Mouse (Mus musculus) limb, embryonic 12.5 days (tissue): ENCODE measurements around the gene Trpv4. TPM values are rescaled to one million over a fixed set of nuclear protein-coding genes. Genes with fewer than 3 reads are reported as not detected.

Source experiments
- ATAC-seq: fragments of 200-750 bp; cut with Nextera tagmentation; 2 replicates; pipeline ENCODE4 v1.8.0; 2017; ENCODE audit warnings: low read depth, moderate TSS enrichment; ENCODE audit not compliant: insufficient number of reproducible peaks, insufficient read depth, low FRiP score, low TSS enrichment
- H3K27ac ChIP-seq: fragments of 300-500 bp; sonication (generic); 2 replicates; pipeline ENCODE4 v1.5.1; 2016; ENCODE audit warnings: mild to moderate bottlenecking, moderate library complexity
- H3K27me3 ChIP-seq: fragments of 300-500 bp; sonication (generic); 2 replicates; pipeline ENCODE4 v1.6.1; 2016; ENCODE audit warnings: mild to moderate bottlenecking, moderate library complexity
- H3K36me3 ChIP-seq: fragments of 300-500 bp; sonication (generic); 2 replicates; pipeline ENCODE4 v1.6.1; 2016; ENCODE audit warnings: mild to moderate bottlenecking, moderate library complexity
- H3K4me1 ChIP-seq: fragments of 300-500 bp; sonication (generic); replicated peaks from 2 replicates; pipeline ENCODE4 v1.6.1; 2016
- H3K4me2 ChIP-seq: fragments of 300-500 bp; sonication (generic); 2 replicates; pipeline ENCODE4 v1.6.1; 2016; ENCODE audit warnings: mild to moderate bottlenecking, moderate library complexity
- H3K4me3 ChIP-seq: fragments of 300-500 bp; sonication (generic); replicated peaks from 2 replicates; pipeline ENCODE4 v1.5.1; 2016; ENCODE audit warnings: mild to moderate bottlenecking
- H3K9ac ChIP-seq: fragments of 300-500 bp; sonication (generic); replicated peaks from 2 replicates; pipeline ENCODE4 v1.6.1; 2016; ENCODE audit warnings: mild to moderate bottlenecking, moderate library complexity
- H3K9me3 ChIP-seq: fragments of 300-500 bp; sonication (generic); 2 replicates; pipeline ENCODE4 v1.6.1; 2016; ENCODE audit warnings: mild to moderate bottlenecking, moderate library complexity
- WGBS: fragments of 180-500 bp; shearing (Covaris S2); methylation state at CpG from one replicate; pipeline ENCODE4 v1.1.7; 2016; 5-methylcytosine and 5-hydroxymethylcytosine counted together
- polyA plus RNA-seq: library from polyadenylated mRNA; unstranded; fragments of >200 nt; fragmentation: Nextera tagmentation; extraction: Ambion mirVana; gene quantifications from 2 replicates; pipeline ENCODE4 v1.2.1, GENCODE M21; 2016

Gene Trpv4
- polyA plus RNA-seq, 1 experiment from 2014 or later: 2.5 TPM

GRCm38 (mm10) chr5:114688703-114689102 is 30.5 kb upstream of the Trpv4 start:
- Histone ChIP-seq H3K9ac (no peak overlapping the region), H3K4me3 (no peak overlapping the region), H3K27ac (no peak overlapping the region), H3K27me3 (peaks cover 5% of the 10 kb centered on the region; the same call in 1 of the 2 replicates), H3K4me1 (peaks cover 18% of the 10 kb centered on the region), H3K36me3 (no peaks in the 10 kb centered on the region), H3K4me2 (peak overlapping the region; percentile 89; the same call in 1 of the 2 replicates), H3K9me3 (no peaks in the 10 kb centered on the region)
- ATAC-seq: no peak
- WGBS: 89% methylated on average over 13 of the region's 13 CpGs

- H3K4me1 ChIP-seq: peaks cover 21% of the 10 kb centered on the region
- no peak overlapping the region for H3K27ac ChIP-seq
- no peak overlapping the region for H3K4me3 ChIP-seq
- no peak overlapping the region for H3K9ac ChIP-seq
- ATAC-seq: no peak
- H3K36me3 ChIP-seq: no peaks in the 10 kb centered on the region
- H3K4me2 ChIP-seq: no peak overlapping the region
- peaks cover 5% of the 10 kb centered on the region; the same call in 1 of the 2 replicates for H3K27me3 ChIP-seq
- no peaks in the 10 kb centered on the region for H3K9me3 ChIP-seq
Measured at GRCm38 (mm10) chr5:114687901-114688300, 29.7 kb upstream of the Trpv4 start.

- H3K27ac ChIP-seq: no peak overlapping the region
- H3K9ac ChIP-seq: no peak overlapping the region
- H3K27me3 ChIP-seq: peaks cover under 1% of the 10 kb centered on the region; the same call in 1 of the 2 replicates
- no peak overlapping the region for H3K4me2 ChIP-seq
- no peaks in the 10 kb centered on the region for H3K36me3 ChIP-seq
- peaks cover 28% of the 10 kb centered on the region for H3K4me1 ChIP-seq
- H3K9me3 ChIP-seq: no peaks in the 10 kb centered on the region
- 56% methylated on average over 7 of the region's 7 CpGs for WGBS
- no peak overlapping the region for H3K4me3 ChIP-seq
- no peak for ATAC-seq
Measured at GRCm38 (mm10) chr5:114686726-114687210, 28.5 kb upstream of the Trpv4 start.

- no peaks in the 10 kb centered on the region for H3K9me3 ChIP-seq
- H3K27me3 ChIP-seq: no peaks in the 10 kb centered on the region; the same call in 1 of the 2 replicates
- no peak overlapping the region for H3K4me2 ChIP-seq
- H3K9ac ChIP-seq: no peak overlapping the region
- 89% methylated on average over 5 of the region's 5 CpGs for WGBS
- ATAC-seq: no peak
- H3K27ac ChIP-seq: no peak overlapping the region
- H3K4me3 ChIP-seq: no peak overlapping the region
- H3K4me1 ChIP-seq: peaks cover 30% of the 10 kb centered on the region
- no peaks in the 10 kb centered on the region for H3K36me3 ChIP-seq
Measured at GRCm38 (mm10) chr5:114685986-114686385, 27.8 kb upstream of the Trpv4 start.

- H3K4me1 ChIP-seq: peaks cover 29% of the 10 kb centered on the region
- H3K36me3 ChIP-seq: peaks cover 8% of the 10 kb centered on the region
- no peak overlapping the region for H3K9ac ChIP-seq
- no peaks in the 10 kb centered on the region for H3K27me3 ChIP-seq
- ATAC-seq: no peak
- 70% methylated on average over 8 of the region's 8 CpGs for WGBS
- H3K4me2 ChIP-seq: no peak overlapping the region
- no peaks in the 10 kb centered on the region for H3K9me3 ChIP-seq
- no peak overlapping the region for H3K4me3 ChIP-seq
- peak overlapping the region; percentile 41; the same call in 1 of the 2 replicates for H3K27ac ChIP-seq
Measured at GRCm38 (mm10) chr5:114681717-114682116, 23.5 kb upstream of the Trpv4 start.

- Histone ChIP-seq H3K27ac (peak overlapping the region; percentile 24; the same call in 1 of the 2 replicates), H3K9me3 (no peaks in the 10 kb centered on the region), H3K4me3 (no peak overlapping the region), H3K36me3 (peaks cover 17% of the 10 kb centered on the region), H3K27me3 (no peaks in the 10 kb centered on the region), H3K4me2 (no peak overlapping the region), H3K4me1 (peaks cover 29% of the 10 kb centered on the region), H3K9ac (no peak overlapping the region)
- WGBS: 56% methylated on average over 19 of the region's 19 CpGs
- ATAC-seq: no peak
Measured at GRCm38 (mm10) chr5:114680676-114681285, 22.6 kb upstream of the Trpv4 start.

GRCm38 (mm10) chr5:114679841-114680591 is 21.8 kb upstream of the Trpv4 start:
- WGBS: 72% methylated on average over 17 of the region's 17 CpGs
- no peaks in the 10 kb centered on the region for H3K9me3 ChIP-seq
- H3K27ac ChIP-seq: peak overlapping the region; percentile 45; the same call in 1 of the 2 replicates
- H3K4me2 ChIP-seq: no peak overlapping the region
- peaks cover 29% of the 10 kb centered on the region for H3K4me1 ChIP-seq
- H3K4me3 ChIP-seq: no peak overlapping the region
- no peak for ATAC-seq
- H3K27me3 ChIP-seq: no peaks in the 10 kb centered on the region
- H3K36me3 ChIP-seq: peaks cover 24% of the 10 kb centered on the region
- no peak overlapping the region for H3K9ac ChIP-seq

GRCm38 (mm10) chr5:114674594-114674993 is 16.4 kb upstream of the Trpv4 start:
- H3K36me3 ChIP-seq: peaks cover 56% of the 10 kb centered on the region
- ATAC-seq: no peak
- no peak overlapping the region for H3K27ac ChIP-seq

GRCm38 (mm10) chr5:114673114-114673513 is 14.9 kb upstream of the Trpv4 start:
- 84% methylated on average over 13 of the region's 13 CpGs for WGBS
- no peak for ATAC-seq
- Histone ChIP-seq H3K9me3 (no peaks in the 10 kb centered on the region), H3K27me3 (no peaks in the 10 kb centered on the region), H3K4me3 (no peak overlapping the region), H3K4me2 (no peak overlapping the region), H3K36me3 (peaks cover 57% of the 10 kb centered on the region), H3K27ac (no peak overlapping the region), H3K9ac (no peak overlapping the region), H3K4me1 (no peaks in the 10 kb centered on the region)

More at GRCm38 (mm10) chr5:114674594-114674993, 16.4 kb upstream of the Trpv4 start:
- H3K4me1 ChIP-seq: no peaks in the 10 kb centered on the region
- H3K9me3 ChIP-seq: no peaks in the 10 kb centered on the region
- no peak overlapping the region for H3K9ac ChIP-seq
- 84% methylated on average over 8 of the region's 8 CpGs for WGBS
- no peak overlapping the region for H3K4me3 ChIP-seq
- H3K4me2 ChIP-seq: no peak overlapping the region
- no peaks in the 10 kb centered on the region for H3K27me3 ChIP-seq

GRCm38 (mm10) chr5:114669014-114669413 is 10.8 kb upstream of the Trpv4 start:
- ATAC-seq: no peak
- WGBS: 89% methylated on average over 5 of the region's 5 CpGs
- Histone ChIP-seq H3K36me3 (peaks cover 23% of the 10 kb centered on the region), H3K4me2 (no peak overlapping the region), H3K4me1 (peaks cover 13% of the 10 kb centered on the region), H3K27me3 (0 out of 2 replicates have a peak, but pooled peaks cover 4% of the 10 kb centered on the region), H3K27ac (no peak overlapping the region), H3K9me3 (no peaks in the 10 kb centered on the region), H3K4me3 (no peak overlapping the region), H3K9ac (no peak overlapping the region)

GRCm38 (mm10) chr5:114667228-114667856 is 9.1 kb upstream of the Trpv4 start:
- H3K4me1 ChIP-seq: peaks cover 13% of the 10 kb centered on the region
- H3K9me3 ChIP-seq: no peaks in the 10 kb centered on the region
- H3K4me3 ChIP-seq: peak overlapping the region; percentile 28
- ATAC-seq: peak; percentile 87
- H3K9ac ChIP-seq: no peak overlapping the region
- H3K27ac ChIP-seq: no peak overlapping the region
- 4% methylated on average over 36 of the region's 36 CpGs for WGBS
- peaks cover 9% of the 10 kb centered on the region; the same call in 1 of the 2 replicates for H3K36me3 ChIP-seq
- 0 out of 2 replicates have a peak, but pooled peaks cover 7% of the 10 kb centered on the region for H3K27me3 ChIP-seq
- H3K4me2 ChIP-seq: peak overlapping the region; percentile 54
